ENCODE assay signal across 19 mouse cellular contexts in the genomic region with DNA sequence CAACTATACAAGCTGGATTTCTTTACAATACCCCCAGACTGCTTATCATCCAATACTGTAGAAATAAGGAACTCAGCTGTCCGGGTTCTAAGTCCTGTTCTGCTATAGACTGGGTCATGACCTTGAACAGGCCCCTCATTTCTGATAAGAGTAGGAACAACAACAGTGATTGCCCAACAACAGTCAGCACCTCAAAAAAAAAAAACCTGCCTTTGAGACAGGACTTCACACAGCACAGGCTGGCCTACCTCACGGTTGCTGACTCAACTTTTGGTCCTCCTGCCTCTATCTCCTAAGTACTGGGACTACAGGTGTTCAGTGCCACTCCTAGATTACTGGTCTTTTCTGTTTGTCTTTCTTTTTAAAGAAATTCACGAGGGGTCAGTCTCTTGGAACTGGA. TPM values are rescaled to one million over a fixed set of nuclear protein-coding genes. Genes with fewer than 3 reads are reported as not detected.
A peak's percentile ranks its signal among the peaks of the same experiment; 100 is the strongest.
DNase-seq lines count a peak whose midpoint lies in the region; ATAC-seq and TF ChIP-seq lines count a peak whose summit lies in the region.
"Had no signal": no experiment of that assay in that cellular context is flagged by ENCODE, and none has a peak within 500 bp of the region (broad histone marks: within the 10 kb centered on the region; RNA-seq: fewer than 3 reads in every experiment).

No protein-coding gene starts in this region.

- TF ChIP-seq EP300 in liver, embryonic 14.5 days (IDR thresholded peaks at IDR 0.05; ENCODE audit: low read depth): no peak

- TF ChIP-seq CTCF in G1E (IDR thresholded peaks at IDR 0.05; ENCODE audit: low read depth, low read length): no peak
- TF ChIP-seq CTCF in liver, embryonic 14.5 days (IDR thresholded peaks at IDR 0.05; ENCODE audit: low read depth): no peak
- TF ChIP-seq CTCF in small intestine, adult 2 months (IDR thresholded peaks at IDR 0.05; ENCODE audit: extremely low read depth, insufficient read length, insufficient replicate concordance, low read depth, low read length): no peak

- H3K9ac ChIP-seq in liver, embryonic 14.5 days (replicated peaks): no peak overlapping the region
- H3K9ac ChIP-seq: forebrain, embryonic 13.5 days; neural tube, embryonic 13.5 days had no signal

- H3K9me3 ChIP-seq in G1E (replicated peaks): no peaks in the 10 kb centered on the region
- no peaks in the 10 kb centered on the region for H3K9me3 ChIP-seq in liver, embryonic 14.5 days (ENCODE audit: control insufficient read depth, low read length)
- H3K9me3 ChIP-seq: forebrain, embryonic 13.5 days; neural tube, embryonic 13.5 days had no signal

- peaks cover 34% of the 10 kb centered on the region for H3K4me1 ChIP-seq in G1E (ENCODE audit: insufficient read depth, low read depth, low read length)
- peaks cover 23 to 25% of the 10 kb centered on the region in 2 experiments for H3K4me1 ChIP-seq in liver, embryonic 14.5 days (replicated peaks; ENCODE audit: control insufficient read depth in 2 of 2, insufficient read depth in 2 of 2, low read length in 1 of 2)
- H3K4me1 ChIP-seq in small intestine, adult 2 months (ENCODE audit: control insufficient read depth, insufficient read depth, insufficient read length, low read length): peaks cover 27% of the 10 kb centered on the region
- H3K4me1 ChIP-seq: forebrain, embryonic 13.5 days; neural tube, embryonic 13.5 days had no signal

- 0 out of 2 replicates have a peak, but pooled peaks have one; percentile 11 for ATAC-seq in G1E (ENCODE audit: extremely low read depth, insufficient number of reproducible peaks, low FRiP score, poor library complexity, severe bottlenecking)
- peak; percentile 17; the same call in 1 of the 2 replicates for ATAC-seq in liver, embryonic 14.5 days (ENCODE audit: insufficient read depth)
- no peak for ATAC-seq in erythroblast, adult 5-6 weeks (replicated peaks; ENCODE audit: low FRiP score, poor library complexity, severe bottlenecking)
- ATAC-seq: activated CD4-positive, CD25-positive, alpha-beta regulatory T cell, adult 4 months; forebrain, embryonic 13.5 days had no signal

- H3K4me3 ChIP-seq in G1E (ENCODE audit: low read depth, low read length): no peak overlapping the region
- H3K4me3 ChIP-seq in liver, embryonic 14.5 days (ENCODE audit: insufficient read depth in 1 of 2, low read depth in 2 of 2, low read length in 2 of 2): no peak overlapping the region
- H3K4me3 ChIP-seq in small intestine, adult 2 months (ENCODE audit: low read depth, low read length): no peak overlapping the region
- H3K4me3 ChIP-seq: erythroblast, embryonic 14.5 days; forebrain, embryonic 13.5 days; left cerebral cortex, adult 2 months; neural tube, embryonic 13.5 days had no signal

- no peak overlapping the region for H3K4me2 ChIP-seq in liver, embryonic 14.5 days (ENCODE audit: low read depth)
- H3K4me2 ChIP-seq: forebrain, embryonic 13.5 days; neural tube, embryonic 13.5 days had no signal

- H3K36me3 ChIP-seq in G1E (replicated peaks): peaks cover 99% of the 10 kb centered on the region
- peaks cover 76% of the 10 kb centered on the region for H3K36me3 ChIP-seq in liver, embryonic 14.5 days (replicated peaks; ENCODE audit: control insufficient read depth, insufficient read depth, low read depth)
- peaks cover 88% of the 10 kb centered on the region for H3K36me3 ChIP-seq in small intestine, adult 2 months (ENCODE audit: control insufficient read depth, insufficient read depth, low read length)

- no peak overlapping the region for H3K27ac ChIP-seq in liver, embryonic 14.5 days
- peak overlapping the region; percentile 78 for H3K27ac ChIP-seq in small intestine, adult 2 months (ENCODE audit: insufficient read depth, low read depth, low read length)
- H3K27ac ChIP-seq: forebrain, embryonic 13.5 days; left cerebral cortex, adult 2 months; neural tube, embryonic 13.5 days had no signal

- H3K27me3 ChIP-seq in G1E (ENCODE audit: insufficient read depth, low read length): no peaks in the 10 kb centered on the region
- no peaks in the 10 kb centered on the region for H3K27me3 ChIP-seq in liver, embryonic 14.5 days (ENCODE audit: control insufficient read depth, insufficient read depth, low read length)
- no peaks in the 10 kb centered on the region for H3K27me3 ChIP-seq in small intestine, adult 2 months (ENCODE audit: control insufficient read depth, insufficient read depth, low read length)
- H3K27me3 ChIP-seq: forebrain, embryonic 13.5 days; neural tube, embryonic 13.5 days had no signal

- no peak for TF ChIP-seq POLR2A in small intestine, adult 2 months (IDR thresholded peaks at IDR 0.05; ENCODE audit: low read depth, low read length)

- WGBS in liver, embryonic 14.5 days (ENCODE audit: insufficient replicate concordance): 42% methylated on average over 3 of the region's 3 CpGs
- 30% methylated on average over 3 of the region's 3 CpGs for WGBS in small intestine, adult 2 months

- DNase-seq in 416B (ENCODE audit: low read depth) (peak; percentile 73), G1E (ENCODE audit: low spot score) (no peak)
- no peak for DNase-seq in liver, embryonic 14.5 days (ENCODE audit: low read depth in 3 of 3, low spot score in 3 of 3)
- DNase-seq in right cerebral cortex, postnatal 36 days (ENCODE audit: low spot score in 2 of 2): no peak
- no peak for DNase-seq in kidney, adult 8-10 months
- DNase-seq: adrenal gland, postnatal 14 days; gastrocnemius, postnatal 36 days; kidney, postnatal 36 days; left cerebral cortex, postnatal 4 days; midbrain, embryonic 14.5 days; right cerebral cortex, postnatal 14 days; thymus, postnatal 14 days had no signal

RNA-seq across cellular contexts. Expression of gene Max, which starts 13.2 kb away (rescaled TPM):
- 252 and 272 TPM in 2 replicates for total RNA-seq in G1E (2014; fragmentation: Nextera tagmentation)
- total RNA-seq in G1E (2017): 128 and 136 TPM in 2 replicates
- polyA plus RNA-seq in G1E (2012): 129 and 144 TPM in 2 replicates
- polyA plus RNA-seq in liver, embryonic 14.5 days (2012; rRNA removed): 20.5 and 27.5 TPM in 2 replicates
- 26.2 and 26.8 TPM in 2 replicates for polyA plus RNA-seq in liver, embryonic 14.5 days (2014; fragmentation: Nextera tagmentation; extraction: Ambion mirVana)
- 34.6 and 99.1 TPM in 2 replicates for polyA plus RNA-seq in small intestine, adult 2 months (2012; rRNA removed)
- 56.6 and 89.2 TPM in 2 replicates for total RNA-seq in erythroblast, adult 5-6 weeks (2015; ENCODE audit: low replicate concordance)
- total RNA-seq in erythroblast, adult 5-6 weeks (2017; ENCODE audit: low replicate concordance): 62.9 and 210 TPM in 2 replicates
